Mouse (Mus musculus): ENCODE data around the gene Ap1m2.
A peak's percentile ranks its signal among the peaks of the same experiment; 100 is the strongest.

Ap1m2 gene

DNA sequence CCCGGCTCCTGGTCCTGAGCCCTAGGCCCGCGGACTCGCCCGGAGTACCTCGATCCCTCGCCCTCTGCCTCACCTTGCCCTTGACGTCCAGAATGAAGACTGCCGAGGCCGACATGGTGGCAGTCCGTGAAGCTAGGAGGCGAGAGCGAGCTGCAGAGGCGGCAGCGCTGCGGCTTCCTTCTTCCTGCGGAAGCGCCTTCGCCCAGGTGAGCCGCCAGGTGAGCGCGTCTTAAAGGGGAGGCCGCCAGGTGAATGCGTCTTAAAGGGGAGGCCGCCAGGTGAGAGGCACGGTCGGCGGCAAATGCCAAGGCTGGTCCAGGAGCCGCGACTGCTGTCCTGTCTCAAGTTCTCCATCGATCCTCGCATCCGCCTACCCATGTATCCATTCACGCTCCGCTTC lies at the start of gene Ap1m2:
Gene Ap1m2, minus strand, starts transcription at position 204 of the 400 bp plus-strand sequence.
- no peak for DNase-seq (ENCODE audit: extremely low spot score)

DNA sequence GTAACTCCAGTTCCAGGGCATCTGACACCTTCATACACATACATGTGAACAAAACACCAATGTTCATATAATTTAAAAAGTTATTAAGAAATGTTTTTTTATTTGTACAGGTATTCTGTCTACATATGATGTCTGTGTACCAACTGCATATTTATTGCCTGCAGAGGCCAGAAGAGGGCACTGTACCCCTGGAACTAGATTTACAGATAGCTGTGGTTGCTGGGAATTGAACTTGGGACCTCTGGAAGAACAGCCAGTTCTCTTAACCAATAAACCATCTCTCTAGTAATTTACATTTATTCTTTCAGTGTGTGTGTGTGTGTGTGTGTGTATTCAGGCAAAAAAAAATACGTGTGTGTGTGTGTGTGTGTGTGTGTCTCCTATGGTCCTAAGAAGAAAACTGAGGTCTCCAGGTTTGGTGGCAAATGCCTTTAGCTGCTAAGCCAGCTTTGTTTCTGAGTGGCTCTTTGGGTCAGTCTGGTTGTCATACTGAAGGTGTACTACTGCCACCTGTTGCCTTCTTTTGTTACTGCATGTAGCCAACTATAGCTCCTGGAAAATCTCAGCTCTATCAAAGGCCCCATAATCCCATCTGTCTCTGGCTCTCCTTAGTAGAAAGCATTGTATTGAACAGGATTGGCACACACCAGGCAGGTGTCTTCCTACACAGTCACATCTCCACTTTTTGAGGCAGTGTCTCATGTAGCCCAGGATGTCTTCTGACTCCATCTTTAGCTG lies 45.0 kb upstream of the Ap1m2 start:
- peak; percentile 71 for DNase-seq (ENCODE audit: extremely low spot score)

DNA sequence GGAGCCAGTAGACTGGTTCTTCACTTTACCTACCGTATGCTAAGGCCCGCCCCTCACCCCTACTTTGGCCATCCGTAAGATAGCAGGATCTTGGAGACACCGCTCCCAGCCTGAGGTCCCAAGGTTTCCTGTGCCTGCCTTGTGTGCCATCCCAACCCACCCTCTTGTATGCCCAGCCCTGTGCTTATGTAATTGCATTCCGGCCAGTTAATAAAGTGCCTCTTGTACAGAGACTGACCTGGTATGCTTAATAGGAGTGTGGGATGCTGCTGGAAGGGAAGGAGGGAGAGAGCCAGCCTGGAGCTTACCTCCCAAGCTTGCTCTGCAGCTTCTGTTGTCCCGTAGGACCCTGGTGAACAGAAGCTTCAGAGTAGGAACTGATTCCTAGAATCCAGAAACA lies 42.7 kb upstream of the Ap1m2 start:
- no peak for DNase-seq (ENCODE audit: extremely low spot score)

DNA sequence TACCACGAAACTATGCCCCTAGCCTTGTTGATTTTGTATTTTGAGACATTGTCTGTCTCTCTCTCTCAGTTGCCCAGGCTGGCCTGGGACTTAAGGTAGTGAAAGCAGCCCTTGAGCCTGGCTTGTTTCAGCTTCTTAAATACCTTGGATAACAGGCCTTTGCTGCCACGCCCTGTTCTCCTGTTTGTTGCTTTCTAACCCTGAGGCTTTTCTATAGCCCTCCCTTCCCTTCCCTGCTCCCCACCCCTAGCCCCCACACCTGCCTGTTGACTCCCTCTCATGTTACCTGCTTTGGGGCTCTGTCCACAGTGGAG lies 41.2 kb upstream of the Ap1m2 start:
- no peak for DNase-seq (ENCODE audit: extremely low spot score)

DNA sequence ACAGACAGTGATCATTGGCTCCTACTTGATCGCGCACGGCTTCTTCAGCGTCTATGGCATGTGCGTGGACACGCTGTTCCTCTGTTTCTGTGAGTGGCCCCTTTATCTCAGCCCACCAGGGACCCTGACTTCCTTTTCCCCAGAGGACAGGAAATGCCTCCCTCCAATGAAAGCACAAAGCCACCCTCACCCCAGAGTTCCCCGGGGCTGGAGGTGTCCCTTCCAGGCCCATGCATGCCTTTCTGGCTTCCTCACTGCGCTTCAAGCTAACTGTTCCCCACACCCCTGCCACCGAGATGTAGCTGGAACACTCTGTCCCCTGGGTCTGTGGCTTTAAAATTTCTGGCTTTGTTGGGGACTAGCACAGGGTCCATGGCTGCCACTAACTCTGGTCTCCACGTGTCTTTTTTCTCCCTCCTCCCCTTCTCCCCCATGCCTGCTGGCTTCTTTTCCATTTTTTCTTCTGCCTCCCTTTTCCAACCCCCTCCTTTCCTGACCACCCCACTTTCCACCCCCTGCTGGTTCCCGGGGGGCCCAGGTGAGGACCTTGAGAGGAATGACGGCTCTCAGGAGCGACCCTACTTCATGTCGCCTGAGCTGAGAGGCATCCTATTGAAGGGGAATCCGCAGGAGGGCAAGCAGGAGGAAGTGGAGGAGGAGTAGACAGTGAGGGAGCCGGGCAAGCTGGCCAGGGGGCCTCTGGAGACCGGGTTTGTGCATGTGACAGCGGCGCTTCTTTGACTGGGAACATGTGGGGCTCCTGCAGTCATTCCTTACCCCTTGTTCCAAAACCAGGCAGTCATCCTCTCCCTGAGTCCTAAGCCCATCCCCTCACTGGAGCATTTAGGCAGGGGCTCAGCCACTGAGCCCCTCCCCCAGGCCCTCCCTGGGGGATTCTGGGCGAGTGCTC lies 40.6 kb upstream of the Ap1m2 start:
- DNase-seq (ENCODE audit: extremely low spot score), result peak; percentile 21

DNA sequence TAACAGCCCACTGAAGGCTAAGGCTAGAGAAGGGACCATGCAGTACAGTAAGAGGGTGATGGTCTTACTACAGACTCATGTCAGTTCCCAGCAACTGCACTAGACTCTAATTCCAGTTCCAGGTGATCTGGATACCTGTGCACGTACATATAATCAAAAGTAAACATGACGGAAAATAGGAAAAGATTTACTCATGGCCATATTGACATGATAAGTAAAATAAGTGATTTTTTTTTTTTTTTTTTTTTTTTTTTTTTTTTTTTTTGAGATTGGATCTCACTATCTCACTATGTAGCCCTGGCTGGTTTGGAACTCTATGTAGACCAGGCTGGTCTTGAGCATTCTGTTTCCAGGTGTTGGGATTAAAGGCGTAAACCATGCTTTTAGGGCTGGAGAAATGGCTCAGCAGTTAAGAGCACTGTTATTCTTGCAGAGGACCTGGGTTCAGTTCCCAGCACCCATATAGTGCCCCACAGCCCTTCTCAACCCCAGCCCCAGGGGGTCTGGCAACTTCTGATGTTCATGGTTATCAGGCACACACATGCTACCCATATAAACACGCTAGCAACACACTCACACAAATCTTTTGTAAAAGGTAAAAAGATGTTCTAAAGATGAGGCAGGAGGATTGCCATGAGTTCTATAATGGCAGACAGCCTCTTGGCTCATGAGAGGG lies 39.7 kb upstream of the Ap1m2 start:
- DNase-seq (ENCODE audit: extremely low spot score), result no peak

DNA sequence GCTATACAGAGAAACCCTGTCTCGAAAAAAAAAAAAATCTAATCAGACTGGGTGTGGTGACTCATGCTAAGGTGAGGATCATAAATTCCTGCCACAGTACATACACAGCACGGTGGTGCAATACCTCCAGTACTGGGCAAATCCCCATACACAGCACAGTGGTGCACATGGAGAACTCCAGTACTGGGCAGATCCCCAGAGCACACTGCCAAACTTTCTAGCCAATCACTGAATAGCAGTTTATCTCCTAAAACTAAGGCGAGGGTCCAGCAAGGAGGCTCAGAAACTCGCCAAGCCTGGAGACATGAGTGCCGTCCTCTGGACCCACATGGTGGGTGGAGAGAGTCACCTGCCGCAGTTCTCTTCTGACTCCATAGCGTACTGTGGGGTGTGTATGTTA lies 39.0 kb upstream of the Ap1m2 start:
- no peak for DNase-seq (ENCODE audit: extremely low spot score)

DNA sequence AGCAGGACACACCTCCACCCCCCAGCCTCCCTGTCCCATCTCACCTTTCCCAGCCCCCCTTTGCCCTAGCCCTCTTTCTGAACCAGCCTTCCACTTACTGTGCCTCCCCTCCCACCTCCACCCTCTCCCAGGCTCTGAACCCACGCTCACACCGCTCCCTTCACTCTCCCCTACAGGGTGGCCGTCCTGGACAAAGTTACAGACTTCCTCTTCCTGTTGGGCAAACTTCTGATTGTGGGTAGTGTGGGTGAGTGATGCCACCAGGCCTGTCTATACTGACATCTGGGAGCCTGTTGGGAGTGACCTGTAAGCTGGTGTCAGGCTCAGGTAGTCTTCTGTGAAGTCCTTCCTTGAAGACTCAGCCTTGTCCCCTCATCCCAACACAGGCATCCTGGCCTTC lies 36.0 kb upstream of the Ap1m2 start:
- no peak for DNase-seq (ENCODE audit: extremely low spot score)

DNA sequence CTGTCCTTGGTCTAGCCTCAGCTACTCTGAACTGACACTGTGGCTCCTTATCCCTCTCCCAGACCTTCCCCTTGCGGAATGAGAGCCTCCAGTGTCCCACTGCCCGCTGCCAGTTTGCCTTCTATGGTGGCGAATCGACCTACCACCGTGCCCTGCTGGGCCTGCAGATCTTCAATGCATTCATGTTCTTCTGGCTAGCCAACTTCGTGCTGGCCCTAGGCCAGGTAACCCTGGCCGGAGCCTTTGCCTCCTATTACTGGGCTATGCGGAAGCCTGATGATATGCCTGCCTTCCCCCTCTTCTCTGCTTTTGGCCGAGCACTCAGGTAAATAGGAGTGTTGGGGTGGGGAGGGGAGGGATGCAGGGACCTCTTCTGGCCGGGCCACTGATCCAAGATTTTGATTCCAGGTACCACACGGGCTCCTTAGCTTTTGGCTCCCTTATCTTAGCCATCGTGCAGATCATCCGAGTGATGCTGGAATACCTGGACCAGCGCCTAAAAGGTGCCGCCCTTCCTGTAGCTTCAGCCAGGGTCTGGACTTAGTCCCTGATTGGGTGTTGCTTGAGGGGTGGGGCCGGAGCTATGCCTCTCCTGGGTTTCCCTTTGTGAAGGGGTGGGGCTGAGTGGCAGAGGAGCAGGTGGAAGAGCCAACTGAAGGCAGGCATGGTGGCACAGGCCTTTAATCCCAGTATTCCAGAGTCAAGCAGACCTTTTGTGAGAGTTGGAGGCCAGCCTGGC lies 34.7 kb upstream of the Ap1m2 start:
- DNase-seq (ENCODE audit: extremely low spot score), result no peak

DNA sequence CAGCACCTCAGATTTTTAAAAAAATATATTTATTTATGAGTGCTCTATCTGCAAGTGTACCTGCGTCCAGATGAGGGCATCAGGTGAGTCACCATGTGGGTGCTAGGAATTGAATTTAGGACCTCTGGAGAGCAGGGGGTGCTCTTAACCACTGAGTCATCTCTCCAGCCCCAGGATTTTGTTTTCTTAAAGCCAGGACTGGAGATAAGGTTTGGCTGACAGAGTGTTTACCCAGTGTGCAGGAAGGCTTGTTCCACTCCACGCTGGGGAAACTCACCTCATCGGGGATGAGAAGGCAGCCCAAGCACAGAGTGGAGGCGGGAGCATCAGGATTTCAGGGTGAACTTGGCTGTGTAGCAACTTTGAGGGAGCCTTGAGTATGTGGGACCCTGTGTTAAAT lies 28.3 kb upstream of the Ap1m2 start:
- DNase-seq (ENCODE audit: extremely low spot score), result no peak

DNA sequence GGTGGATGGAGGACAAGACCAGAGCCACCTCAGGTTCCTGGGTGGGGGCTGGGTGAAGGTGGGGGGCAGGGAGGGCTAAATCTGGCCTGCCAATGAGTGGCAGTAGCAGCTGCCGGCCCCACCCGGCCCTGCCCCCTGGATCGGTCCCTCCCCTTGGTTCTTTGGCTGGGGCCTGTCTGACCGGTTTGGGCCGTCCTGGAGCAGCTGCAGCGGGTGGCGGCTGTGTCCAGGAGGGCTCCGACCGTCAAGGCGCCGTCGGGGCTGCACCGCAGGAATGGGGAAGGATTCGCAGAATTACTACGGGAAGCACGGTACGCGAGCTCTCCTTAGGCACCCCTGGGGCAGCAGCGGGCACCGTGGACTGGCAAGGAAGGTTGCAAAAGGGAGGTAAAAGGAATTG lies 25.5 kb upstream of the Ap1m2 start:
- DNase-seq (ENCODE audit: extremely low spot score), result peak; percentile 40

DNA sequence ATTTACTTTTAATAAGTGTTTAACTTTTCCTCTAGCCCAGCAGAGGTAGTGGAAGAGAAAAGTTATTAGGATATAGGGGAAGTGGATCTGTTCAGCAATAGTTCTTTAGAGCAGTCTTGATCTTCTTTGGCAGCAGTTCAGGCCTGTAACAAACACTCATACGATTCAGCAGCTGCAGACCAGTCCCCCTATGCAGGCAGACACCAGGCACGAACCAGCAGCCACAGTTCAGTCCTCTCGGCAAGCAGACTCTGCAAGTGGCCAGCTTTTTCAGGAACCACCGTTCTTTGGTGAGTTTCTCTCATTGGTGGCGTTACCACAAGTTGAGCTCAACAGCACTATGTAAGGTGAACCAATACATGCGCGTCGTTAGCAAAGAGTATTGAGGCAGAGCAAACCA lies 24.4 kb upstream of the Ap1m2 start:
- no peak for DNase-seq (ENCODE audit: extremely low spot score)

DNA sequence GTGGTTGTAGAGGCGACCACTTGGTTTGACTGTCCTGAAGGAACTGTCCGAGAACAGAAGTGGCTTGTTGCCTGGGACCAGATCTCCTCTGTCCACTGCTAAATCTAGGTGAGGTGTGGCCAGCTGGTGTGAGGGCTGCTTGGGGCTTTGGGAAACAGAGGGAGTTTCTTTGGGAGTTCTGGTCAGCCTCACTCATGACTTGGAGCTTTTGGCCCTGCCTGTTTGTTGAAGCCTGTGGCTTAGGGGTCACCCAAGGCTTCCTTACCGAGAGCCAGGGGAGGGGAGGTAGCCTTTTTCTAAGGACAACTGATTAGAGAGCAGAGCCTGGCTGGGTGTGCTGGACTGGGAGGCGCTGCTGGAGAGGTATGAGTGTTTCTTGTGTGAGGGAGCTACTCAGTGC lies 23.3 kb upstream of the Ap1m2 start:
- DNase-seq (ENCODE audit: extremely low spot score), result no peak

DNA sequence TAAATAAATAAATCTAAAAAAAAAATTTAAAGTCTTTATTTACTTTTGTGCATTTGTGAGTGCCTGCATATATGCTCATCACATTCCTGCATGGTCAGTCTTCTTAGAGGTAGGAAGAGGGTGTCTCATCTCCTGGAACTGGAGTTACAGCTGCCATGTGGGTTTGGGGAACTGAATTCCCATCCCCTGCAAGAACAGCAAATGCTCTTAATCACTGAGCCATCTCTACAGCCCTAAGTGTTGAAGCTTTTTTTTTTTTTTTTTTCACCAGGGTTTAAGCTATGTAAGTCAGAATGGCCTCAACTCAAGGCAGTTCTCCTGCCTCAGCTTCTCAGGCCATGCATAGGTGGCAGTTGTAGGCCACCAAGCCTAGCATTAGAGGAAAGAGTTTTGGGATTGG lies 22.6 kb upstream of the Ap1m2 start:
- no peak for DNase-seq (ENCODE audit: extremely low spot score)

DNA sequence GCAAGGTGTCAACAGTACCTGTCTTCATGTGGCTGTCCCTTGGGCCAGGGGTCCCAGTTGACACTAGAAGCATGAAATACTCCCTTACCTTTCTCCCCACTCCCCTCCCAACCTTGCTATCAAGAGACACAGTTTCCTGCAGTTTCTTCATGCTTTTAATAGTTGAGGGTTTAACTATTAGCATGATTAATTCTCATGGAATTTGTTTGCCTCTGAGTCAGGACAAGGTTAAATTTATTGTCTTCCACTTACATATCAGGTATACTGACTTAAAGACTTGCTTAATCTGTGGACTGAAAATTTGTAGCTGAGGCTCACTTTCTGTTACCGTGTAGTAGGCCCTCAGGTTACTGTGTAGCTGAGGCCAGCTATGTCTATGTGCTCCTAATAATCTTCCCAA lies 21.4 kb upstream of the Ap1m2 start:
- no peak for DNase-seq (ENCODE audit: extremely low spot score)

DNA sequence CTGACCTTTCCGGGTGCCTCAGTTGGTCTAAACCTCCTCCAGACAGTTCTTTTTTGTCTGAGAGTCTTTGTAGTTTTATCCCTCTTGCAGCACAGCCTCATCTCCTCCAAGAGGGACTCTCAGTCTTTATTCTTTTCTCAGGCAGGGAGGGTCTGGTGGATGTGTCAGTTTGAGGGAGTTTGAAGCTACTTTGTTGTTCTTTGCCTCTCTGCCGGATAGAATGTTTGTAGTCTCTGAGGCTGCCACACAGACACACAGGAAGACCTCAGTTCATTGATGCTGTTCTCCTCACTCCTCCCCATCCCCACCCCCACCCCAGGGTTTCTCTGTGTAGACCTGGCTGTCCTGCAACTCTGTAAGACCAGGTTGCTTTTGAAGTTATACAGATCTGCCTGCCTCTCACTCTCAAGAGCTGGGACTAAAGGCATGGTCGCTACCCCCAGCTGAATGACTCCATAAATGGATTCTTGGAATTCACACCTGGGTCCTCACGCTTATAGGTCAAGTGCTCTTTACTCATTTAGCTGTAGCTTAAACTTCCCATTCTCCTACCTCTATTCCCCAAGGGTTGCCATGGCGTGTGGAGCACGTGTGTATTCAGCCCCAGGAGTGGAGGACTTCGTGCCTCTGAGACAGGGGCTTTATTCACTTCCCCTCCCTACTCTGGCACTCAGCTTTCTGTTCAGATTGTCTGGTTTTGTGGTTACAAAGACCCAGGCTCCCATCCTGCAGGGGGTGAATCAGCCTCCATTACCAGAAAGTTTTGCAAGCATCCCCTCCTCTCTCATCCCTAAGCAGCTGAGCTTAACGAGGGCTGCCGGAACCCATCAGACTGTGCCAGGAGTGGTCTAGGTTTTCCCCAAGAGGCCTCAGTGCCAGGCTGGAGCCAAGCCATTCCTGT lies 20.3 kb upstream of the Ap1m2 start:
- DNase-seq (ENCODE audit: extremely low spot score), result no peak

DNA sequence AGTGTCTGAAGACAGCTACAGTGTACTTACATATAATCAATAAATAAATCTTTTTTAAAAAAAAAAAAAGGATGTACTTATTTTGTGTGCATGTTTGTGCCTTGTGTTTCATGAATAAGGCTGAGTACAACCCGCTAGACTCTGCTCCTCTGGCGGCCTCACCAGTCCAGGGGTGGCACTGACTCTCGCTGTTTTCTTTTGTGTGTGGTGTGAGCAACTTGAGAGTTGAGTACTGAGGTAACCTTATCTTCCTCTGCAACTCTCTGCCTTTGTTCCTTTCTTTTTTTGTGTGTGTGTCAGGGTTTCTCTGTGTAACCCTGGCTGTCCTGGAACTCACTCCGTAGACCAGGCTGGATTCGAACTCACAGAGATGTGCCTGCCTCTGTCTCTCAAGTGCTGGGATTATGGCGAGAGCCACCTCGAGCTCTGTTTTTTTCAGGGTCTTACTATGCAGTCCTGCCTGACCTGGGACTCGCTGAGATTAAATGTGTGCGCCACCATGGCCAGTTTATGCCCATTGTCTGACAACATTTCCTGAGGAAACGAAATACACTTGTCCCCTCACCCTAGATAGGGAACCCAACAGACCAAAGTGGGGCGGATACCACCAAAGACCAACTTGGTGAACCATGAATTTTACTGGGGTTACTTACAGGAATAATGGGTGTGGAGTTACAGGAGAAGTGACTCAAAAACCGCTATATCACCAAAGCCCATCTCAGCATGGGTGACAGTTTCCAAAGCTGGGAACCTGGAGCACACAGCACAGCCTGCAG lies 19.4 kb upstream of the Ap1m2 start:
- DNase-seq (ENCODE audit: extremely low spot score), result no peak

DNA sequence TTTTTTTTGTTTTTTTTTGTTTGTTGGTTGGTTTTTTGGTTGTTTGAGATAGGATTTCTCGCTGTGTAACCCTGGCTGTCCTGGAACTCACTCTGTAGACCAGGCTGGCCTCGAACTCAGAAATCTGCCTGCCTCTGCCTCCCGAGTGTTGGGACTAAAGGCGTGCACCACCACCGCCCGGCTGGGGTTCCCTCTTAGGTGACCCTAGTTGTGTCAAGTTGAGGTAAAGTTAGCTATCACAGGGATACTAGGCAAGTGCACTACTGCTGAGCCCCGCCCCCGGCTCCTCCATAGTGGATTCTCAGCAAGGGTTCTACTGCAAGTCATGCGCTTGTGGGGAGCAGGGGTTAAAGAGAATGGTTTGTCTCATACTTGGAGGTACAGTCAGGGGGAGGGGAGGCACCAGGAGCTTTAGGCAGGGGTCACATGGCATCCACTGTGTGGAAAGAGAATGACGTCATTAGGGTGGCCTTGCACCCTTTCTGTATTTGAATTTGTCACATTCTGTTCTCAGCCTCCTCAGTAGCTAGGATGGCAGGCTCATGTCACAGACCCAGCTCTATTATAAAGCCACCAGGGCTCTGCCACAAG lies 17.7 kb upstream of the Ap1m2 start:
- DNase-seq (ENCODE audit: extremely low spot score), result no peak

DNA sequence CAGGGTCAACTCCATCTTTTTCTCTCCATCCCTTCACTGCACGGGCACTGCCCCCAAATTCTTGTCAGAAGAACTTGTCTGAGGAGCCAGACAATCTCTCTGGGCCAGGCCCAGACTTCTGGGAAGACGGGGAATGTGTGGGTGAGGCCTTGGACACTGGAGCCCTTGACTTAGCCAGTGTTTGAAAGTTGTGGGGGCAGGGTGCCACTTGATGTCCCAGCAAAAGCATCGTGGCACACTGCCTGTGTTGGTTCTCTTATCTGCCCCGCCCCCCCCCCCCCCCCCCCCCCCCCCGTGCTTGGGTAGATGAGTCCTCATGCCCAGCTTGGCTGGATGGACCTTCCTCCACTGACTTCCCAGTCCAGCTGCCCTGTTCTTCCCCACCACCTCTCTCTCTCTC lies 16.9 kb upstream of the Ap1m2 start:
- DNase-seq (ENCODE audit: extremely low spot score), result no peak

DNA sequence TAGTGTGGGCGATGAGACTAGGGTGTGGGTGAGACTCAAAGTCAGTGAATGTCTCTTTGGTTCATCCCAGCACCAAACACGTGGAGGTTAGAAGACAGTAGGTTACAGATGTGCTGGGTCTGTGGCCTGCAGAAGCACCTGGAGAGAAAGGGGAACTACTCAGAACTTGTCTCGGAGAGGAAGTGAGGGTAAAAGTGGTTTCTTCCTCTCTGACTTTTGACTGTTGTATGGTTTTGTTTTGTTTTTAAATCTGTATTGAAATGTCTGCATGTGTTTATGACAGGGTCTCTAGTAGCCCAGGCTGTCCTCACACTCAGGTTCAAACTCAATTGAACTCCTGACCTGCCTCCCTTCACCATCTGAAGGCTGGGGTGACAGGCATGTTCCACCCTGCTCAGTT lies 15.9 kb upstream of the Ap1m2 start:
- DNase-seq (ENCODE audit: extremely low spot score), result no peak
